Mouse (Mus musculus) retina, postnatal 1 day (tissue): ENCODE measurements at regions not wholly inside any gene's neighbourhood (a gene's known extent, or its start where the extent isn't known, plus 50 kb on each side); places are given as distances from the start of the nearest gene placed in this dataset.
"Not testable (repeated sequence)": the region's sequence is repeated elsewhere in the genome, so short reads cannot be mapped to it uniquely, and the experiment has no call there.

ENCODE experiments used
- DNase-seq: peaks from one replicate; pipeline ENCODE4 v3.0.0-alpha.2; 2012

- DNase-seq: no peak
Measured at GRCm38 (mm10) chr7:69167456-69167855, 418.4 kb upstream of the Arrdc4 start.

- DNase-seq: no peak
Measured at GRCm38 (mm10) chr7:69161916-69162315, 412.9 kb upstream of the Arrdc4 start.

DNA sequence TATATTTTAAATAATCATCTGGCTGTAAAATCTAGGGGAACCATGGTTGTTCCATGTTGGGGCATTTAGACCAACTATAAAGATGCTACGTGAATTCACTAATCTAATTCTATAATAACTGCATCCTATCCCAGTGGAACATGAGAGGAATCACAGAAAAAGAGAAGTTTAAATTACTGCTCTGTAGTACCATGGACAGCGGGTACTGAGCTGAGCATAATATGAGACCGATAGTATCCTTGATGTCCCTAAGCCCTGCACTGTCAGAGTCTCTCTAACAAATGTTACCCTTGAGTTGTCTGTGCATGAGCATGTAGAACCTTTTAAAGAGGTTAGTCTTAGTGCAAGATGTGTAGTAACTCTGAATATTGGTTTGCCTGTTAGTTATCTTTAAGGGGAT is 393.3 kb upstream of the Arrdc4 start:
- DNase-seq: no peak

DNA sequence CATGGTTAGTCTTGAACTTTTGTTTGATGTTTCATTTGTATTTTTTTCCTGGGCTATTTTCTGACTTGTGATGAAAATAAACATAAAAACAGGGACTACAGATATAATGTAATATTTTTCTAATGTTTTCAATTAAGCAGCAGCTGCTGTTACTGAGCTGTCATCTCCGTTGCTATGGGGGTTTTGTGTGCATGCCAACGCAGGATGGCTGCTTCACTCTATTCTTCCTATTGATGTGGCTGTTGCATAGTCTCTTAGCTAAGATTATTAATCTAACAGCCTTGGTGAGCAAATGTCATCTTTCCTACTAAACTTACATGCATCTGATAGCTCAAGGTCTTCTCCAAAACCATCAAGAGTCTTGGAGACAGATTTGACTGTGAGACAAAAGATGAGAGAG is 384.4 kb upstream of the Arrdc4 start:
- DNase-seq: no peak

GRCm38 (mm10) chr7:69101770-69102169 is 352.7 kb upstream of the Arrdc4 start:
- DNase-seq: not testable (repeated sequence)

- DNase-seq: no peak
Measured at GRCm38 (mm10) chr7:69097587-69098095, 348.6 kb upstream of the Arrdc4 start.

- DNase-seq: no peak
Measured at GRCm38 (mm10) chr7:69074780-69075179, 325.7 kb upstream of the Arrdc4 start.

GRCm38 (mm10) chr7:69062994-69063393 is 314.0 kb upstream of the Arrdc4 start:
- no peak for DNase-seq

GRCm38 (mm10) chr7:69062506-69062905 is 313.5 kb upstream of the Arrdc4 start:
- DNase-seq: peak; percentile 2

DNA sequence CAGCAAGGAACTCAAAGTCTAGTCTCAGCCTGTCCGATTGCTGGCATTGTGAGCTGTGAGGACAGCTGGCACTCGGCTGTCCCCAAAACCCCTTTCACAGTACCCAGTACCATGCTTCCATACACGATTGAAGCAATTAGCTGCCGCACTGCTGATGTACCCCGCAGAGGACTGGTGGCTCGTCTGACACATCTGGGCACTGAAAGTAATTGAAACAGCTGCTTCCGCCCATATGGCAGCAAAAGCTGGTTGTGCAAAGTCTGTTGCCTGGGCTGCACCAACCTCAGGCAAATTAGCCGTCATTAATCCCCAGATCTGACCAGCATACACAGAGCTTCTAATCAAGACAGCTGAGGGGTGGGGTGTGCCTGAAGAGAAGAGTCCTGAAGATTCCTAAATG is 313.1 kb upstream of the Arrdc4 start:
- DNase-seq: peak; percentile 67

DNA sequence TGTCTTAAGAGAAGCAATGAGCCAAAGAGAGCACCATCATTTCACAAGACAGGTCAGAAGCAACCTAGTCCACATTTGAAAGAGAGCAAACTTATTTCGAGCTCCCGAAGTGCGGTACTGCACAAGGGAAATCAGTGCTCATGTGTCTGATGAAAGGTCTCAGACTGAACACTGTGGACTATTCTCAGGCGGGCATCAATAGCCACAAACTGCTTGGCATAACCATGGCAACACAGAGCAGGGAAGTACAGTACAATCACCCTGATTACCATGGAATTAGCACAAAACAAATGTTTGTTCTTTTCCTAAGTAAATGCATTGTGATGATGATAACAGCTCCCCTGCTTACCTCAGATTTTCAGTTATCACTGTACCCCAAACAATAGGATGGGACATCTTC is 312.2 kb upstream of the Arrdc4 start:
- DNase-seq: no peak

GRCm38 (mm10) chr7:69016575-69016974 is 267.5 kb upstream of the Arrdc4 start:
- DNase-seq: peak; percentile 7

- no peak for DNase-seq
Measured at GRCm38 (mm10) chr7:69015047-69015446, 266.0 kb upstream of the Arrdc4 start.

DNA sequence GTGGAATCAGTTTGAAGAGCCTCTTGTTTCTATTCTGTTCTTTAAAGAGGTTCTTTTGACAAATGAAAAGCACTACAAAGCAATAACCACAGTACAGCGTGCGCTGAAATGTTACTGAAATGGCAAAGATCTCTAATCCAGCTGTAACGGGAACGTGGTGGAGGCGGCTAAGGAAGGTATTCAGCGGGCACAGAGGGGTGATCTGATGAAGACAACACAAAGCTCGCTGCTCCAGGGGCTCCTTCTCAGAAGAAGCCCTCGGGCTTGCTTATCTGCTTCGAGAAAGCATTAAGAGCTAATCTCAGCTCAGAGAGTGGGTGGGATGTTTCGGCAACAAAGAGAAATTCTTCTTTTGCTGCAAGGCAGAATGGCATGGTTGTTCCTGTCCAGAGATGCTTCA is 258.2 kb upstream of the Arrdc4 start:
- no peak for DNase-seq

DNA sequence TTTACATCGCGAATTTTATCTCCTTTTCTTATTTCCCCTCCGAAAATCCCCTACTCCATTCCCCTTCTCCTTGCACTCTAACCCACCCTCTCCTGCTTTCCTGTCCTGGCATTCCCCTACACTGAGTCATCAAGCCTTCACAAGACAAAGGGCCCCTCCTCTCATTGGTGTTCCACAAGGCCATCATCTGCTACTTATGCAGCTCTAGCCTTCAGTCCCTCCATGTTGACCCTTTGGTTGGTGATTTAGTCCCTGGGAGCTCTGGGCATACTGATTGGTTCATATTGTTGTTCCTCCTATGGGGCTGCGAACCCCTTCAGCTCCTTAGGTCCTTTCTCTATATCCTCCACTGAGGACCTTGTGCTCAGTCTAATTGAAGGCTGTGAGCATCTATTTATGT is 239.0 kb upstream of the Arrdc4 start:
- DNase-seq: no peak

- DNase-seq: no peak
Measured at GRCm38 (mm10) chr7:68983937-68984336, 234.9 kb upstream of the Arrdc4 start.

DNA sequence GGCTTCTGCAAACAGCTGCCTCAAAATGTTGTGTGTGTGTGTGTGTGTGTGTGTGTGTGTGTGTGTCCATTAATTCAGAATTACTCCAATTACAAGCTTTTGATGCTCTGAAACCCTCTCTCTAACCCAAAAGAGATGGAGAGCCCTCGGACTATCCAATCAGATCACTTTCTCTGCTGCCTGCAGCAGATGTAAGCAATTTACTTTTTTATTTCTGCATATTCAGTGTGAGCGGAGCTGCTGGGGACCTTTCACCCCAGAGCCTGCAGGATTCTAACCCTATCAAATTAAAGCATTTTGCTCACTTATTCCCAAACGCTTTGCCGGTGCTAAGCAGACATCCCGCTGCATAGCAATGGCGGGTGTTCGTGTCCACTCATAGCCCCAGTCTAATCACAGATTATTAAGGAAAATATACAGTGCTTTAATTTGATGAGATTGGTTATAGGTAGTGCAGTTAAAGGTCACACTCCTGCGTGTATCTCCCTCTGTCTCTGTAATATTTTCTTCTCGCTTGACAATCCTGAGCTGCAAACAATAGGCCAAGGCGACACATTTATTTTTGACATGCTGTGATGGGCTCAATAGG is 234.0 kb upstream of the Arrdc4 start:
- DNase-seq: no peak

- peak; percentile 21 for DNase-seq
Measured at GRCm38 (mm10) chr7:68978576-68978975, 229.5 kb upstream of the Arrdc4 start.

- DNase-seq: peak; percentile 71
Measured at GRCm38 (mm10) chr7:68976813-68977752, 228.0 kb upstream of the Arrdc4 start.

- DNase-seq: no peak
Measured at GRCm38 (mm10) chr7:68975956-68976355, 226.9 kb upstream of the Arrdc4 start.

DNA sequence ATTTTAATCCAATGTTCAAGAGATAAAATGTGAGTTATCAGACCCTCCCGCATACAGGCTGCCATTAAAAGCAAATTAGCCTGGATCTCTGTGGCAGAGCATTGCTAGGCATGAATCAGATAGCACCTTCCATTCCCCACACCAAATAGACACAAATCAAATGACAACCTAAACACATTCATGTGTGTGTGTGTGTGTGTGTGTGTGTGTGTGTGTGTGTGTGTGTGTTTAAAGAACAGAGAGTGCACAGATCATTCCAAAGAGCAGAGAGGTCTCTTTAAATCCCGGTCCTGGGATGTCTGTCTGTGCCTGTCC is 226.5 kb upstream of the Arrdc4 start:
- DNase-seq: no peak

GRCm38 (mm10) chr7:68974761-68975579 is 225.9 kb upstream of the Arrdc4 start:
- no peak for DNase-seq
